Mouse (Mus musculus) neural tube, embryonic 14.5 days (tissue): ENCODE measurements around the gene Eps15l1. TPM values are rescaled to one million over a fixed set of nuclear protein-coding genes. Genes with fewer than 3 reads are reported as not detected.
A peak's percentile ranks its signal among the peaks of the same experiment; 100 is the strongest.

Experiments used
- ATAC-seq: fragments of 200-750 bp; cut with Nextera tagmentation; 2 replicates; pipeline ENCODE4 v1.8.0; 2017; ENCODE audit warnings: low read depth, mild to moderate bottlenecking, moderate TSS enrichment, moderate library complexity
- H3K27ac ChIP-seq: fragments of 300-500 bp; sonication (generic); 2 replicates; pipeline ENCODE4 v1.5.1; 2014; ENCODE audit warnings: low read depth, mild to moderate bottlenecking, control low read depth, low read length, moderate library complexity, mixed read lengths
- H3K27me3 ChIP-seq: fragments of 300-500 bp; sonication (generic); 2 replicates; pipeline ENCODE4 v1.6.1; 2014; ENCODE audit warnings: low read length; ENCODE audit not compliant: control insufficient read depth, insufficient read depth
- H3K36me3 ChIP-seq: fragments of 300-500 bp; sonication (generic); 2 replicates; pipeline ENCODE4 v1.6.1; 2014; ENCODE audit warnings: low read length, mixed read lengths; ENCODE audit not compliant: control insufficient read depth, insufficient read depth
- H3K4me1 ChIP-seq: fragments of 300-500 bp; sonication (generic); 2 replicates; pipeline ENCODE4 v1.6.1; 2014; ENCODE audit warnings: low read length; ENCODE audit not compliant: control insufficient read depth, insufficient read depth
- H3K4me2 ChIP-seq: fragments of 300-500 bp; sonication (generic); 2 replicates; pipeline ENCODE4 v1.6.1; 2014; ENCODE audit warnings: mild to moderate bottlenecking, low read depth, low read length, control low read depth
- H3K4me3 ChIP-seq: fragments of 300-500 bp; sonication (generic); 2 replicates; pipeline ENCODE4 v1.5.1; 2014; ENCODE audit warnings: low read depth, low read length, control low read depth, mixed read lengths
- H3K9ac ChIP-seq: fragments of 300-500 bp; sonication (generic); replicated peaks from 2 replicates; pipeline ENCODE4 v1.6.1; 2014; ENCODE audit warnings: low read depth, mild to moderate bottlenecking, control low read depth, low read length, mixed read lengths
- H3K9me3 ChIP-seq: fragments of 300-500 bp; sonication (generic); 2 replicates; pipeline ENCODE4 v1.6.1; 2016; ENCODE audit warnings: low read length; ENCODE audit not compliant: control insufficient read depth
- WGBS: fragments of 180-500 bp; shearing (Covaris S2); extraction: QIAGEN DNeasy Blood & Tissue Kit; methylation state at CpG from one replicate; pipeline ENCODE4 v1.1.7; 2014; 5-methylcytosine and 5-hydroxymethylcytosine counted together
- polyA plus RNA-seq: library from polyadenylated mRNA; unstranded; fragments of >200 nt; fragmentation: Nextera tagmentation; extraction: Ambion mirVana; gene quantifications from 2 replicates; pipeline ENCODE4 v1.2.1, GENCODE M21; 2014

Gene Eps15l1
- polyA plus RNA-seq, 1 experiment from 2014 or later, result 63.3 TPM

GRCm38 (mm10) chr8:72321635-72322441 is 99.4 kb downstream of the Eps15l1 start:
- Histone ChIP-seq H3K36me3 (no peaks in the 10 kb centered on the region), H3K9ac (no peak overlapping the region), H3K27ac (no peak overlapping the region), H3K9me3 (no peaks in the 10 kb centered on the region), H3K4me3 (no peak overlapping the region; the same call in 1 of the 2 replicates), H3K4me1 (peaks cover 3% of the 10 kb centered on the region; the same call in 1 of the 2 replicates), H3K27me3 (peaks cover 21% of the 10 kb centered on the region), H3K4me2 (no peak overlapping the region)
- 93% methylated on average over 20 of the region's 20 CpGs for WGBS
- no peak for ATAC-seq

GRCm38 (mm10) chr8:72320803-72321583 is 100.3 kb downstream of the Eps15l1 start:
- H3K36me3 ChIP-seq, result no peaks in the 10 kb centered on the region
- H3K4me2 ChIP-seq, result peak overlapping the region; percentile 11; the same call in 1 of the 2 replicates
- 60% methylated on average over 25 of the region's 25 CpGs for WGBS
- peaks cover 3% of the 10 kb centered on the region; the same call in 1 of the 2 replicates for H3K4me1 ChIP-seq
- peaks cover 21% of the 10 kb centered on the region for H3K27me3 ChIP-seq
- no peak overlapping the region for H3K27ac ChIP-seq
- peak overlapping the region; percentile 10; the same call in 1 of the 2 replicates for H3K4me3 ChIP-seq
- 0 out of 2 replicates have a peak overlapping the region, but pooled peaks have one; percentile 47 for H3K9ac ChIP-seq
- no peak for ATAC-seq
- H3K9me3 ChIP-seq, result no peaks in the 10 kb centered on the region

GRCm38 (mm10) chr8:72319921-72320802 is 101.1 kb downstream of the Eps15l1 start:
- Histone ChIP-seq H3K4me2 (peak overlapping the region; percentile 88), H3K36me3 (no peaks in the 10 kb centered on the region), H3K9ac (peak overlapping the region; percentile 47), H3K27ac (no peak overlapping the region), H3K27me3 (peaks cover 21% of the 10 kb centered on the region), H3K4me3 (peak overlapping the region; percentile 47), H3K4me1 (peaks cover 3% of the 10 kb centered on the region; the same call in 1 of the 2 replicates), H3K9me3 (no peaks in the 10 kb centered on the region)
- 8% methylated on average over 45 of the region's 55 CpGs for WGBS
- ATAC-seq, result no peak

GRCm38 (mm10) chr8:72319397-72319796 is 101.9 kb downstream of the Eps15l1 start:
- WGBS, result 0% methylated on average over 37 of the region's 48 CpGs
- peaks cover 3% of the 10 kb centered on the region; the same call in 1 of the 2 replicates for H3K4me1 ChIP-seq
- no peaks in the 10 kb centered on the region for H3K36me3 ChIP-seq
- H3K27me3 ChIP-seq, result peaks cover 21% of the 10 kb centered on the region
- H3K9me3 ChIP-seq, result no peaks in the 10 kb centered on the region
- ATAC-seq, result peak; percentile 10; the same call in 1 of the 2 replicates
- H3K4me3 ChIP-seq, result peak overlapping the region; percentile 47
- peak overlapping the region; percentile 47 for H3K9ac ChIP-seq
- H3K27ac ChIP-seq, result no peak overlapping the region
- H3K4me2 ChIP-seq, result peak overlapping the region; percentile 88

- Histone ChIP-seq H3K9me3 (no peaks in the 10 kb centered on the region), H3K36me3 (no peaks in the 10 kb centered on the region), H3K4me2 (peak within 1 kb of the TSS; percentile 88), H3K27ac (no peak within 1 kb of the TSS), H3K9ac (peak within 1 kb of the TSS; percentile 47), H3K27me3 (peaks cover 21% of the 10 kb centered on the region), H3K4me1 (peaks cover 3% of the 10 kb centered on the region; the same call in 1 of the 2 replicates), H3K4me3 (peak within 1 kb of the TSS; percentile 47)
- ATAC-seq, result peak; percentile 93
- WGBS, result under 1% methylated on average over 46 of the region's 46 CpGs
Measured at GRCm38 (mm10) chr8:72318801-72319322, 102.4 kb downstream of the Eps15l1 start, which contains the start of gene Klf2. Gene Klf2 (plus strand): TSS chr8:72319033.

GRCm38 (mm10) chr8:72317741-72318301 is 103.4 kb downstream of the Eps15l1 start:
- ATAC-seq, result no peak
- Histone ChIP-seq H3K4me3 (no peak overlapping the region), H3K4me1 (peaks cover 3% of the 10 kb centered on the region; the same call in 1 of the 2 replicates), H3K36me3 (no peaks in the 10 kb centered on the region), H3K9me3 (no peaks in the 10 kb centered on the region), H3K27ac (no peak overlapping the region), H3K4me2 (no peak overlapping the region), H3K9ac (no peak overlapping the region), H3K27me3 (peaks cover 21% of the 10 kb centered on the region)
- 51% methylated on average over 5 of the region's 5 CpGs for WGBS

- WGBS, result 31% methylated on average over 10 of the region's 10 CpGs
- Histone ChIP-seq H3K27me3 (peaks cover 15% of the 10 kb centered on the region), H3K36me3 (no peaks in the 10 kb centered on the region), H3K4me3 (no peak overlapping the region), H3K4me1 (peaks cover 3% of the 10 kb centered on the region; the same call in 1 of the 2 replicates), H3K9ac (no peak overlapping the region), H3K9me3 (no peaks in the 10 kb centered on the region), H3K4me2 (no peak overlapping the region), H3K27ac (no peak overlapping the region)
- no peak for ATAC-seq
Measured at GRCm38 (mm10) chr8:72316053-72316695, 105.1 kb downstream of the Eps15l1 start.
